Mouse (Mus musculus) MEL (cell line): Measurements from ENCODE around the gene Aldh6a1.

Experiments used
- CTCF ChIP-seq, 3 experiments: IDR thresholded peaks in 2 of 3; conservative IDR thresholded peaks in 1 of 3; 2 replicates each; pipeline ENCODE4 v1.5.1; 2011 to 2012; ENCODE audit warnings: low read length in 3 of 3, low read depth in 2 of 3, mild to moderate bottlenecking in 2 of 3, improper control_type of control experiment in 1 of 3, inconsistent platforms in 1 of 3, mixed read lengths in 1 of 3, moderate library complexity in 1 of 3; ENCODE audit not compliant: control insufficient read depth in 1 of 3, insufficient read depth in 1 of 3, poor library complexity in 1 of 3, severe bottlenecking in 1 of 3
- EP300 ChIP-seq, 2 experiments: IDR thresholded peaks; 2 replicates each; pipeline ENCODE4 v1.6.1; 2011; ENCODE audit warnings: improper control_type of control experiment in 2 of 2, low read length in 2 of 2, low read depth in 1 of 2, mild to moderate bottlenecking in 1 of 2
- GATA1 ChIP-seq: IDR thresholded peaks from 2 replicates; pipeline ENCODE4 v1.6.1; 2011; ENCODE audit warnings: low read depth, low read length, improper control_type of control experiment
- HCFC1 ChIP-seq: IDR thresholded peaks from 2 replicates; pipeline ENCODE4 v1.6.1; 2012; ENCODE audit warnings: low read depth, mild to moderate bottlenecking, inconsistent platforms, low read length, improper control_type of control experiment, moderate library complexity
- MAX ChIP-seq: IDR thresholded peaks from 2 replicates; pipeline ENCODE4 v1.6.1; 2011; ENCODE audit warnings: low read length, improper control_type of control experiment
- POLR2A ChIP-seq, 2 experiments: IDR thresholded peaks; 2 replicates each; pipeline ENCODE4 v1.6.1; 2011 to 2012; ENCODE audit warnings: low read length in 2 of 2, mild to moderate bottlenecking in 2 of 2, control low read depth in 1 of 2, improper control_type of control experiment in 1 of 2, low read depth in 1 of 2, moderate library complexity in 1 of 2; ENCODE audit not compliant: control insufficient read depth in 1 of 2, insufficient read depth in 1 of 2, poor library complexity in 1 of 2
- RCOR1 ChIP-seq: IDR thresholded peaks from 2 replicates; pipeline ENCODE4 v1.6.1; 2012; ENCODE audit warnings: low read depth, mild to moderate bottlenecking, inconsistent platforms, low read length, improper control_type of control experiment

- TF ChIP-seq HCFC1, result no peak
- TF ChIP-seq POLR2A (IDR thresholded peaks at IDR 0.05; ENCODE audit: control insufficient read depth in 1 of 2, insufficient read depth in 1 of 2, low read depth in 1 of 2, low read length in 2 of 2, poor library complexity in 1 of 2), result no peak
- no peak for TF ChIP-seq RCOR1
- TF ChIP-seq CTCF (IDR thresholded peaks at IDR 0.05 in 2 of 3, conservative IDR thresholded peaks at IDR 0.05 in 1 of 3; ENCODE audit: control insufficient read depth in 1 of 3, insufficient read depth in 1 of 3, low read depth in 2 of 3, low read length in 3 of 3, poor library complexity in 1 of 3, severe bottlenecking in 1 of 3), result no peak
- TF ChIP-seq EP300 (IDR thresholded peaks at IDR 0.05; ENCODE audit: low read depth in 1 of 2, low read length in 2 of 2), result no peak
- no peak for TF ChIP-seq GATA1
- no peak for TF ChIP-seq MAX
Measured at GRCm38 (mm10) chr12:84429825-84430224, 21.0 kb downstream of the Aldh6a1 start.
